Mouse (Mus musculus) cerebellum, adult 2 months (tissue): ENCODE measurements around the gene Dhrs4. TPM values are rescaled to one million over a fixed set of nuclear protein-coding genes. Genes with fewer than 3 reads are reported as not detected.

ENCODE experiments used
- DNase-seq, 2 experiments: peaks; one replicate each; pipeline ENCODE4 v3.0.0; 2021
- H3K27ac ChIP-seq: fragments of 200-500 bp; 2 replicates; pipeline ENCODE4 v1.5.1; 2012; ENCODE audit warnings: low read length, control low read depth, inconsistent platforms; ENCODE audit not compliant: insufficient read depth
- H3K27me3 ChIP-seq: fragments of 200-500 bp; 2 replicates; pipeline ENCODE4 v1.6.1; 2012; ENCODE audit warnings: inconsistent platforms, mild to moderate bottlenecking, low read length, moderate library complexity; ENCODE audit not compliant: control insufficient read depth, insufficient read depth
- H3K4me1 ChIP-seq: fragments of 200-500 bp; 2 replicates; pipeline ENCODE4 v1.6.1; 2011; ENCODE audit warnings: low read length; ENCODE audit not compliant: control insufficient read depth, insufficient read depth
- H3K4me3 ChIP-seq: fragments of 200-500 bp; replicated peaks from 2 replicates; pipeline ENCODE3; 2011; ENCODE audit warnings: mild to moderate bottlenecking, low read depth, low read length, control low read depth; ENCODE audit not compliant: insufficient read depth
- CTCF ChIP-seq: fragments of 200-500 bp; IDR thresholded peaks from 2 replicates; pipeline ENCODE4 v1.5.1; 2011; ENCODE audit warnings: low read depth, mild to moderate bottlenecking, control low read depth, low read length, moderate library complexity, borderline replicate concordance; ENCODE audit not compliant: insufficient read depth
- POLR2A ChIP-seq: fragments of 200-500 bp; IDR thresholded peaks from 2 replicates; pipeline ENCODE4 v1.6.1; 2011; ENCODE audit warnings: low read length, control low read depth, borderline replicate concordance; ENCODE audit not compliant: insufficient read depth
- WGBS: fragments of 180-500 bp; shearing (Covaris S2); methylation state at CpG from one replicate; pipeline ENCODE4 v1.1.7; 2018; 5-methylcytosine and 5-hydroxymethylcytosine counted together
- polyA plus RNA-seq: library from polyadenylated mRNA; depleted of rRNA; stranded (reverse); fragments of >200 nt; gene quantifications from 2 replicates; pipeline ENCODE4 v1.2.3, GENCODE M21; 2012; rRNA removed

Gene Dhrs4
- polyA plus RNA-seq, 1 experiment = 18.7 TPM

- 3% methylated on average over 61 of the region's 61 CpGs for WGBS
These were observed 42.1 kb downstream of the Dhrs4 start for GRCm38 (mm10) chr14:55520451-55521361.

GRCm38 (mm10) chr14:55524062-55524461 lies 45.5 kb downstream of the Dhrs4 start:
- H3K27me3 ChIP-seq = no peaks in the 10 kb centered on the region
- 49% methylated on average over 4 of the region's 4 CpGs for WGBS
- no peak for TF ChIP-seq POLR2A
- no peak for TF ChIP-seq CTCF
- no peak overlapping the region for H3K4me3 ChIP-seq
- H3K27ac ChIP-seq = no peak overlapping the region
- no peak for DNase-seq
- H3K4me1 ChIP-seq = peaks cover under 1% of the 10 kb centered on the region; the same call in 1 of the 2 replicates

More at GRCm38 (mm10) chr14:55520451-55521361, 42.1 kb downstream of the Dhrs4 start:
- DNase-seq = peak; percentile 65 to 71
- Histone ChIP-seq H3K27me3 (no peaks in the 10 kb centered on the region), H3K27ac (no peak overlapping the region), H3K4me3 (peak overlapping the region; percentile 46), H3K4me1 (peaks cover 2% of the 10 kb centered on the region; the same call in 1 of the 2 replicates)
- TF ChIP-seq CTCF = peak; percentile 24; the same call in 1 of the 2 replicates
- no peak for TF ChIP-seq POLR2A

- H3K4me1 ChIP-seq = no peaks in the 10 kb centered on the region; the same call in 1 of the 2 replicates
- H3K4me3 ChIP-seq = no peak within 1 kb of the TSS
- no peak within 1 kb of the TSS for H3K27ac ChIP-seq
- TF ChIP-seq CTCF (no peak), POLR2A (no peak)
- no peak for DNase-seq
- WGBS = 51% methylated on average over 8 of the region's 8 CpGs
- no peaks in the 10 kb centered on the region for H3K27me3 ChIP-seq
These were observed 46.2 kb downstream of the Dhrs4 start, which contains the start of gene Nrl for GRCm38 (mm10) chr14:55524785-55525184. TSS of gene Nrl (minus strand) at chr14:55524981.

- H3K27me3 ChIP-seq = no peaks in the 10 kb centered on the region
- no peak overlapping the region for H3K27ac ChIP-seq
- no peak for TF ChIP-seq CTCF
- TF ChIP-seq POLR2A = no peak
- no peaks in the 10 kb centered on the region for H3K4me1 ChIP-seq
- H3K4me3 ChIP-seq = no peak overlapping the region
- no peak for DNase-seq
- WGBS = 77% methylated on average over 2 of the region's 2 CpGs
These were observed 48.1 kb downstream of the Dhrs4 start for GRCm38 (mm10) chr14:55526674-55527073.

GRCm38 (mm10) chr14:55527940-55528339 lies 49.4 kb downstream of the Dhrs4 start:
- H3K4me1 ChIP-seq = no peaks in the 10 kb centered on the region
- no peak overlapping the region for H3K4me3 ChIP-seq
- 7% methylated on average over 3 of the region's 3 CpGs for WGBS
- no peaks in the 10 kb centered on the region for H3K27me3 ChIP-seq
- DNase-seq = no peak
- no peak overlapping the region for H3K27ac ChIP-seq
- TF ChIP-seq CTCF (peak; percentile 38; the same call in 1 of the 2 replicates), POLR2A (no peak)

- H3K27me3 ChIP-seq = no peaks in the 10 kb centered on the region
- no peak for DNase-seq
- H3K4me3 ChIP-seq = no peak overlapping the region
- TF ChIP-seq POLR2A = no peak
- TF ChIP-seq CTCF = peak; percentile 69
- 60% methylated on average over 6 of the region's 6 CpGs for WGBS
- H3K4me1 ChIP-seq = no peaks in the 10 kb centered on the region
- H3K27ac ChIP-seq = no peak overlapping the region
These were observed 57.7 kb downstream of the Dhrs4 start for GRCm38 (mm10) chr14:55536116-55536745.

Other genes with a start within 250 kb of the Dhrs4 start
- gene Carmil3, start 11.9 kb downstream of the Dhrs4 start, polyA plus RNA-seq = 109 and 119 TPM in 2 replicates
- 39.8 and 56.8 TPM in 2 replicates for gene Cpne6, start 31.7 kb downstream of the Dhrs4 start, polyA plus RNA-seq
- gene Nrl, start 46.2 kb downstream of the Dhrs4 start, polyA plus RNA-seq = 0.33 and 0.56 TPM in 2 replicates
- gene Pck2, start 61.5 kb downstream of the Dhrs4 start, polyA plus RNA-seq = 44.8 and 49.3 TPM in 2 replicates
- 115 and 127 TPM in 2 replicates for gene Dcaf11, start 81.2 kb downstream of the Dhrs4 start, polyA plus RNA-seq
- 0.97 TPM in 2 replicates for gene A730061H03Rik, start 81.6 kb downstream of the Dhrs4 start, polyA plus RNA-seq
- gene Fitm1, start 96.9 kb downstream of the Dhrs4 start, polyA plus RNA-seq = not detected in 2 replicates
- gene Psme1, start 99.4 kb downstream of the Dhrs4 start, polyA plus RNA-seq = 38.4 and 40.7 TPM in 2 replicates
- 90.9 and 92.8 TPM in 2 replicates for gene Emc9, start 106.5 kb downstream of the Dhrs4 start, polyA plus RNA-seq
- 43.1 and 46.8 TPM in 2 replicates for gene Psme2, start 112.4 kb downstream of the Dhrs4 start, polyA plus RNA-seq
- gene Rnf31, start 113.0 kb downstream of the Dhrs4 start, polyA plus RNA-seq = 31.1 and 32.9 TPM in 2 replicates
- gene Irf9, start 124.8 kb downstream of the Dhrs4 start, polyA plus RNA-seq = 18.4 and 20.3 TPM in 2 replicates
- 71.2 and 79.1 TPM in 2 replicates for gene Rec8, start 139.3 kb downstream of the Dhrs4 start, polyA plus RNA-seq
- 150 and 151 TPM in 2 replicates for gene Ipo4, start 157.2 kb downstream of the Dhrs4 start, polyA plus RNA-seq
- 4.9 and 5.6 TPM in 2 replicates for gene Gm49378, start 159.1 kb downstream of the Dhrs4 start, polyA plus RNA-seq
- gene Tm9sf1, start 165.0 kb downstream of the Dhrs4 start, polyA plus RNA-seq = 35.3 and 40.1 TPM in 2 replicates
- 0.40 and 0.61 TPM in 2 replicates for gene Tssk4, start 171.4 kb downstream of the Dhrs4 start, polyA plus RNA-seq
- gene Mdp1, start 181.8 kb downstream of the Dhrs4 start, polyA plus RNA-seq = 44.8 and 44.9 TPM in 2 replicates
- 29.2 and 29.6 TPM in 2 replicates for gene Gmpr2, start 193.2 kb downstream of the Dhrs4 start, polyA plus RNA-seq
- gene Nedd8, start 193.4 kb downstream of the Dhrs4 start, polyA plus RNA-seq = 414 and 434 TPM in 2 replicates
- 36.0 and 38.5 TPM in 2 replicates for gene Tinf2, start 203.1 kb downstream of the Dhrs4 start, polyA plus RNA-seq
- gene Tgm1, start 235.2 kb downstream of the Dhrs4 start, polyA plus RNA-seq = 0.07 and 0.08 TPM in 2 replicates
- gene Rabggta, start 243.5 kb downstream of the Dhrs4 start, polyA plus RNA-seq = 64.1 and 66.8 TPM in 2 replicates